Mouse (Mus musculus) activated CD4-positive, CD25-positive, alpha-beta regulatory T cell, adult 4 months (primary cell): ENCODE results near the gene Cbx8. TPM values are rescaled to one million over a fixed set of nuclear protein-coding genes. Genes with fewer than 3 reads are reported as not detected.
A peak's percentile ranks its signal among the peaks of the same experiment; 100 is the strongest.

Experiments
- ATAC-seq: one replicate; pipeline ENCODE4 v1.8.0; 2017
- polyA plus RNA-seq, 2 experiments: library from polyadenylated mRNA; unstranded; fragments of 100-300 nt; shearing (Covaris generic); gene quantifications; one replicate each; pipeline ENCODE4 v1.2.1; 2017

Gene Cbx8
- polyA plus RNA-seq, 2 experiments from 2014 or later, result 5.3 to 7.5 TPM

DNA sequence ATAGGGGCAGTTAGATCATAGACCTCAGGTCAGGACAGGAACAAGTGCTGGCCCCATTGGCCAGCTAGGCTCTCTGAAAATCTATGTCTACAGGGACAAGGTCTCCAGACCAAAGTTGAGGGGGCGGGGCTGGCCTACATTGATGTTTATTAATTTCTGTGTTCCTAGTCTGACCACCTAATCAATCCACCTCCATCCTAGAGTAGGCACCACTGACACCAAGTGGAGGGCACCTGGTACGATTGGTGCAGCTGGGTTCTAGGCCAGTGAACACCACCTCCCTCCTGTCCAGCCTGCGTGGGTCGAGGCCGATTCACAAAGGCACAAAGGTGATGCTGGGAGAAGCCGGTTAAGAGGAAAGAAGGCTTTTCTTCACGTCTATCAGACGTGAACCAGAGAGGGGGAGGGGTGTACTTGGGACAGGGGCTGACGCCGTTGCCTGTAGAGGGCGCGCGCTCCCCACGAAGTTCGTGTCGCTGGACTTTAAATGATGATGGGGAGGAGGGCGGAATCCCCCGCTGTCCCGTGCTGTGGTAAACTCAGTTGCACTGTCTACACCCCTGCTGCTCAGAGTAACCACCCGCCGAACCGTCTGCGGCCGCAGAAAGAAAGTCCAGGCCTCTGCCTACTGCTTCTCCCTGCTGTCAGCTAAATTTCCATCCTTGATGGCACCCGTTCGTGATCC is 6.8 kb downstream of the Cbx8 start:
- ATAC-seq, result peak; percentile 65

- no peak for ATAC-seq
These were observed 14.6 kb downstream of the Cbx8 start for GRCm38 (mm10) chr11:119026203-119026602.

- ATAC-seq, result no peak
These were observed 16.5 kb downstream of the Cbx8 start for GRCm38 (mm10) chr11:119024260-119024659.

- ATAC-seq, result peak; percentile 28
These were observed 17.2 kb downstream of the Cbx8 start for GRCm38 (mm10) chr11:119023616-119023980.

DNA sequence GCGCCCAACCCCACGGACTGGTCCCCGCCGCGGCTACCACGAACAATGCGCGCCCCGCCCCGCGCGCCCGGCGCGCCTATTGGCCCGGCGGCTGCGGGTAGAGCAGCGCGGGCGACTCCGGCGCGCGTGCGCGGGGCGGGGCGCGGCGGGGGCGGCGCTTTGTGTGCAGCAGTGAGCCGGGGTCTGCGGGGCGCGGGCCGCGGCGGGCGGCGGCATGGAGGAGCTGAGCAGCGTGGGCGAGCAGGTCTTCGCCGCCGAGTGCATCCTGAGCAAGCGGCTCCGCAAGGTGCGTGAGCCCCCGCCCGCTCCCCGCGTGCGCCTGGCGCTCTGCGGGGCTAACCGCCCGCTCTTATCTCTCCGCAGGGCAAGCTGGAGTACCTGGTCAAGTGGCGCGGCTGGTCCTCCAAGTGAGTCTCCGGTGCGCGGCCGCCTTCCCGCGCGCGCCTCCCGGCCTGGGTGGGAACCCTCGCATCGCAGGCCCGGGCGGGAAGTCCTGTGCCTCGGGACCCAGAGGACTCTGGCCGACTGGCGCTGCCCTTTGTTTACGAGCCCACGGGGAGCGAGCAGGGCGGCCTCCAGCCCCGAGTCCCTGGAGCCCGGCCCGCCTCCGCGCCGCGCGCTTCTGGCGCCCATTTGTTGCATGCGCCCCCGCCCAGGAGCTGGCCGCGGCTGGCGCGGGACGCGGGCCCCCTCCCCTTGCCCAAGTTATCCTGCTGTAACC is 17.7 kb downstream of the Cbx8 start, which contains the start of gene Cbx2:
Gene Cbx2 (plus strand): TSS at position 68 of the 721 bp plus-strand sequence.
- peak; percentile 84 for ATAC-seq

- ATAC-seq, result no peak
These were observed 18.5 kb downstream of the Cbx8 start for GRCm38 (mm10) chr11:119022068-119022894.

DNA sequence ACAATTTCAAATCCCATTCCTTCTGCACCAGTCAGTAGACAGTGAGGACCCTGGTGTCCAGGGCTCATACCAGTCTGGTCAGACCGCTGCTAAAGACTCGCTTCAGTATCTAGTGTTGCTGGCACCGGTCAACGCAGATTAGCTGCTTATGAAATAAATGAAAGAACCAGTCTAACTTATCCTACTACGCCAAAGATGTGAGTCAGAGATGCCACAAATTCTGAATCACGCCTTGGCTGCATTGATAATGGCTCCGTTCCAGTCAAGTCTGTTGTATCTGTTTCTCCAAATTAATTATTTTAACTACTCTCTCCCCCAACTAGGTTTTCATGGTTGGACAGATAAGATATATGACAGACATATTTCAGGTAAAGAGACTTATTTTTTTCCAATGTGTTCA is 19.6 kb downstream of the Cbx8 start:
- no peak for ATAC-seq

DNA sequence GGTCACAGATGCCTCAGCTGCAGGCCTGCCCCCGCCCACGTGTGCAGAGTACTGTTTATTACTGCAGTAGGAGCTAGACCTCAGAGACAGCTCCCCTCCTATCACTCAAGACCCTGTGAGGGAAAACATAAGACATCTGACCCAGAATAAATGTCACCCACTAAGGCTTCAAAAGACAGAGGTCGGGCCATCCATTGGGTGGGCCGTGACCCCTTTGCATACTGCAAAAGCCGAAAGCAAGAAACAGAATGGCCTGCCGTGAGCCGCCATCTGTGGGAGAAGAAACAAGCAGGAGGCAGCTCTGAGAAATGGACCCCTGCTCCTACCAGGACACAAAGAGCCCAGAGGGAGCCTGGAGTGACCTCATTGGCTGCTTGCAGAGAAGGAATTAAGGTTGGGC is 23.3 kb downstream of the Cbx8 start:
- no peak for ATAC-seq

- no peak for ATAC-seq
These were observed 26.3 kb downstream of the Cbx8 start for GRCm38 (mm10) chr11:119014455-119014854.

DNA sequence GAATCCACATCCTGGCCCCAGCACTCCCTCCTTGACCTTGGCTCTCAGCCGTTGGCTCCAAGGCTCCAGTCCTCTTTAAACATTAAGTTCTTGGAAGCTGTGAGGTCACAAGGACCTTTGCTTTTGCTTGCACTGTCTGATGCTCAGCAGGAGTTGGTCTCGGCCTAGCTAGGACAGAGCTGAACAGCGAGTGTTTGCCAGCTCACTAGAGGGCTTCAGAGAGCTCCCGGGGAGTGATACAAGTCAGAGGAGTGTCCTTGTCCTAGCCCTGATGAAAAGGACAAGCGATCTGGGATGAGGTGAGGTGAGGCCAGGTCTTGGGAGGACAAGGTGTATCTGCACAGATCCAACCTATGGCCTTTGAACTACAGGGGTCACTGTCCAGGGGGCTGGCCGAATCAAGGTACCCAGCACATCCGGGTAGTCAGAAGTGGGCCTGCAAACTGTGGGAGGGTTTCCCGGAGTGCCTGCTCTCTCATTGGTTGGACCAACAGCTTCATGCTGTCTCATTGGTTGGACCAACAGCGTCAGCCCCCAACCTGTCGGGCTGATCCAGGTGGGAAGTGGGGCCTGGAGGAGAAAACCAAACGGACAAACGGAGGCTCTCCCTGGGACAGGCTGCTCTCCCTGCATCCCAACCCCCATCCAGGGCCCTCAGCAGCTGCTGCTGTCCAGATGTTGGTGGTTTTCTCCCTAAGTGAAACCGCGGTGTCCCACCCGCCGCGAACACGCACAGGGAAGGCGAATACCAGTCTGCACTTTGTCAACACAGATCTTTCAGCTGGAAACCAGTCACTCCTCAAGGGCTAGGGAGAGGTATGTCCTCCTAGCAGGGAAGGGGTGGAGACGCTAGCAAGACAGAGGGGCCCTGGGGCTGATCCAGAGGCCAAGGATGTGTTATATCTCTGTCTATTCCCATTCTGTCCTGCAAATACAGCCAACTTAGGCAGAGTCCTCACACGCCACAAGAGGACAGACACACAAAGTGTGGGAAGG is 33.0 kb downstream of the Cbx8 start:
- ATAC-seq, result no peak

DNA sequence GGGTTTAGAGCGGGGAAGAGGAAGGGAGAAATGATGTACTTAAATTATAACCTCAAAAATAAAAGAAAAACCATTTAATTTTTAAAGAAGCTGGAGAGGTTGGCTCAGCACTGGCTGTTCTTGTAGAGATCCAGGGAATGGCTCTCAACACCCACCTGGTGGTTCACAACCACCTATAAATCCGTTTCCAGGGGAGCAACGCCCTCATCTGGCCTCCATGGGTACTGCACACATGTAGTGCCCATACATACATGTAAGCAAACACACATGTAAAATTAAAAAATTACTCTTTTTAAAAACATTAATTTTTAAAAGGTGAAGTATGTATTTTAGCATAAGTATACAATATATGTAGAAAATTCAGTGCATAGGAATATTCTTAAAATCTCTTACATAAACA is 34.3 kb downstream of the Cbx8 start:
- ATAC-seq, result no peak

DNA sequence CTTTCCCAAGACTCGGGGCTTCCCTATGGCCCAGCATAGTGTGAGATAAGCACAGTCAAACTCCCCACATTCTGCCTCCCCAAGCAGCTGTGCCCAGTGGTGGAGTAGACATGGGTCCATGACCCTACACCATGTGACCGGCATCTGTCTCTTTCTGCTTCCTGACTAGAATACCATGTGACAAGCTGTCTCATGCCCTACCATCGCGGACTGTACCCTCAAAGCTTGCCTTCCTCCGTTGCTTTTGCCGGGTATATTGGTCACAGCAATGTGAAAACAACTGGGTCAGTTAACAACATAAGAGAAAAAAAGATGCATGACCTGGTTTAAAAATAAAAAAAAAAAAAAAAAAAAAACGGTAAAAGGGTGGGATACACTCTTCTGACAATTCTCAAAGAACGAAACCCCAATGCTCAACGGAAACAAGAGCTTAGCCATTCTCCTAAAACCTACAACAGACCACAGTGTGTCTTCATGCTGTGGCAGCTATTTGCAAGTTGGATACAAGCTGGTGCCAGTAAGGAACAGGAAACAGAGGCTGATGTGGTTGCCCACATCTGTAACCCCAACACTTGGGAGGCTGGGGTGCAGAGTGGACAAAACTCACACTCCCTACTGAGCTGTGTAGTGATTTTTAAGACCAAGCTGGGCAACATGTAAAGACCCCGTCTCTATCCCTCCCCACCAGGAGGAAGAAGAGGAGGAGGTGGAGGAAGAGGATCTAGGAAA is 35.1 kb downstream of the Cbx8 start:
- no peak for ATAC-seq

GRCm38 (mm10) chr11:119001493-119002128 is 39.2 kb downstream of the Cbx8 start:
- ATAC-seq, result no peak

DNA sequence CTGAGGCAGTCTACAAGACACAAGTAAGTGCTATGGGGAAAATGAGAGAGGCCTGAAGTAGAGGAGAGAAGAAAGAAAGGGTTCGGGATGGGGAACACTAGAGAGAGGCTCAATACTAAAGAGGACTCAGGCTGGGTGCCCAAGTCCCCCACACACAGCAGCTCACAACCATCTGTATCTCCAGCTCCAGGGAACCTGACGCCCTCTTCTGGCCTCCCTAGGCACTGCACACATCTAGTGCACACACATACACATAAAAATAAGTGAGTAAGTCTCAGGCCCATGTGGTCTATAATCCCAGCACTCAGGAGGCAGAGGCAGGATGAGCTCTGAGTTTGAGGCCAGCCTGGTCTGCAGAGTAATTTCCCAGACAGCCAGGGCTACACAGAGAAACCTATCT is 39.9 kb downstream of the Cbx8 start:
- ATAC-seq, result no peak

GRCm38 (mm10) chr11:118999361-118999804 is 41.4 kb downstream of the Cbx8 start:
- ATAC-seq, result no peak

DNA sequence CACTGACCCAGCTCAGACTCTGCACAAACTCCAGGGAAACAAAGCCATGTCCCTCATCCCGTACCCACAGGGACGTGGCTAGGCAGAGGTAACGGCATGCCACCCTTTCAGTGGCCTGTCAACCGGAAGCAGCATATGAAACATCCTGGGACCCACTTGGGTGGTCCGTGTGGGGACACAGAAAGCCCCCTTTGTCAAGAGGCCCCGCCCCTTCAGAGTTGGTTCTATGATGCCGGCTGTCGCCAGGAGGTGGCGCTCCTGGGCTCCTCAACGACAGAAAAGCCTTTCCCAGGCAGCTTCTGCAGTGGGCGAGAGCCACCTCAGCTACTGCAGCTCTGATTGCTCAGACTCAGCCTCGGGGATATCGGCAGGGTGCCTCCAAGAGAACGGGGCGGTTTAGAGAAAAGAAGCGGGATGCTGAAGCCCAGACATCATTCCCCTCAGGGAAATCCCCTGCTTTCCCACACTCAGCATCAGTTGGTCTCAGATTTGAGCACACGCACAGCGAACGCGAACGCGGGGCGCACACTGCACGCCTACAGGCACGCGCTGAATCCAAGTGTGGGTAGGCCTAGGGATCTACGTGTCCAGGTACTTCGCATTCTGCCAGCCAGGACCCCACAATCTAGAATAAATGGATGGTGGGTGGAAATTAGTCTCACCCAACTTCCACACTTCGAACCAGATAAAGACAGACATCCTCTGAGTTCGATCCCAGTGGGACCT is 42.1 kb downstream of the Cbx8 start:
- peak; percentile 68 for ATAC-seq

DNA sequence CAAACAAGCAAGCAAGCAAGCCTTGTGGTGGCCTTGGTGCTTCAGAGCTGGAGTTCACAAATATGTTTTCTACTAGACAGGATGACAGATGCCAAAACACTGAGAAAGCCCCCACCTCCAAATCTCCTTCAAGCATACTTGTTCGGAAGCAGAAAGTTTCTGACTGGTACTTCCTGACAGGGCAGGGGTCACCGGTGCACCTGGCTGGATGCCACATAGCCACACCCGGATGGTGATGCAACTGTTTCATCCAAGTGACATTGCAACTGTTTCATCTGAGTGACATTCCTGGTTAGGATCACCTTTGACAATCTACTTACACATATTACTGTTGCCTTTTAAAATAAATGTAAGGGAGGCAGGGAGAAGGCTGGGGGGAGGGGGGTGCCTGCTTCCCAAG is 43.6 kb downstream of the Cbx8 start:
- ATAC-seq, result no peak

GRCm38 (mm10) chr11:118995448-118995847 is 45.3 kb downstream of the Cbx8 start:
- no peak for ATAC-seq

DNA sequence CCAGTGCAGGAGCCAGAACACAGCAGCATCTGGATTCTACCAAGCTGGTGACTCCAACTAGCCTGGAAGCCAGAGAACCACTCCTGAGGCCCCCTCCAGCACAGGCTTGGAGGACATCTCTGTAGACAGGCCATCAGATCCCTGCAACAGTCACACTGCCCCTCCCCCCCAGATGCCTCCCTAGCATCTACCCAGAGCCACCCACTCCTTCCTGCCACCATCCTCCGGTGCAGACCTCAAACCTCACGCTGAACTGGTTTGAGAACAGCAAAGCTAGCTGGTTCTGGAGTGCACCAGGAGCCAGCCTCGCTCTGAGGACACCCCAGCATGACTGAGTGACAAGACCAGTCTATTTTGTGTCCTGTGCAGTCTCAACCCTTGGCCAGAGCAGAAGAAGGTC is 48.0 kb downstream of the Cbx8 start:
- peak; percentile 73 for ATAC-seq

DNA sequence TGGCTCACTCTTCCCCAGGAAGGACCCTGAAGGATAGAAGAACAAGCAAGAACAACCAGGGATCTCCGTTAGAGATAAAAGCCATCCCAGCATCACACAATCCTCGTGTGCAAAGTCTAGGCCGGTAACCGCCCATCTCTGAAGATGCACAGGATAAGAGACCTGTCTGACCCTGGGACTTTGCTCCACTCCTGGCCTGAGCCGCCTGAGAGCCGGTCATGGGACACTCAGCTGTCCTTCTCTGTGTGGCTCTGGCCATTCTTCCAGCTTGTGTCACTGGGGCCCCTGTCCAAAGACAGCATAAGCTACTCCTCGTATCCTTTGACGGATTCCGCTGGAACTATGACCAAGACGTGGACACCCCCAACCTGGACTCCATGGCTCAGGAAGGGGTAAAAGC is 52.8 kb downstream of the Cbx8 start, which contains the start of gene Enpp7:
Gene Enpp7 (plus strand): TSS at position 190 of the 400 bp plus-strand sequence.
- ATAC-seq, result no peak
